Mouse (Mus musculus) CD4-positive, CD25-positive, alpha-beta regulatory T cell, adult 2 months (primary cell): ENCODE data around the gene Sde2.
"Not testable (repeated sequence)": the region's sequence is repeated elsewhere in the genome, so short reads cannot be mapped to it uniquely, and the experiment has no call there.

Experiments used
- DNase-seq: peaks from one replicate; pipeline ENCODE4 v3.0.0-alpha.2; 2012; ENCODE audit warnings: low read depth, low spot score

The Sde2 gene

DNA sequence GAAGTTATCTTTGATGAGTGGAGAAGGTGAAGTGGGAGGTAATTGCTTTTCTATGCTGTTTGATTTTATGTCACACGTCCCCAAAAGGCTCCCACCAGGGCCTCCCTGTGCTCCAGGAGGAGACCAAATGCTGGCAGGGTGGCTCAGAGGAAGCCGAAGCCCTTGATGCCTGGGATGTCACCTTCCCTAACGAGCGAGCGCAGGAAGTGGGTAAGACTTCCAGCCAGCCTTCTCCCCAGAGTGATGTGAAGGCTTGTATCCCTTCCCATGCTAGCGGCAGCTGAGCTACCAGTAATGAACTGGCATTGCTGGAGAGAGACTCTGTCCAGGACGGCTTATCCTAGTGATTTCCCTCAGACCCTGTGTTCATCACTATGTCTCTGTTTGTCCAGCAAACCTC lies 32.8 kb downstream of the Sde2 start:
- DNase-seq = no peak

DNA sequence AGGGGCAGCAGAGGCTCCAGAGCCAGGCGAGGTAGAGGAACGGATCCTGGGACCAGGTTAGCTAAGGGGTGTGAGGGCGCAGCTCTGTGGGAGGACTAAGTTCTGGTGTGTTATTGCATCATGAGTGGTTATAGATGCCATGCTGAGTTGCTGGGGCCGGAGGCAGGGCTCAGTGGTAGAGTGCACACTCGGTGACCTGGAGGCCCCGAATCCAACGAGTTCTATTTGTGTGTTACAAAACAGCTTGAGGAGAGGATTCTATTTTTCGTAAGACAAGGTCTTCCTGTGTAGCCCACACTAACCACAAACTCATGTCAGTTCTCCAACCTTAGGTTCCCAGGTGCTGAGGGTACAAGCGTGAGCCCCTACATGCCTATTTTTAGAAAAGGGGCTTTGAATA lies 33.6 kb downstream of the Sde2 start:
- no peak for DNase-seq

DNA sequence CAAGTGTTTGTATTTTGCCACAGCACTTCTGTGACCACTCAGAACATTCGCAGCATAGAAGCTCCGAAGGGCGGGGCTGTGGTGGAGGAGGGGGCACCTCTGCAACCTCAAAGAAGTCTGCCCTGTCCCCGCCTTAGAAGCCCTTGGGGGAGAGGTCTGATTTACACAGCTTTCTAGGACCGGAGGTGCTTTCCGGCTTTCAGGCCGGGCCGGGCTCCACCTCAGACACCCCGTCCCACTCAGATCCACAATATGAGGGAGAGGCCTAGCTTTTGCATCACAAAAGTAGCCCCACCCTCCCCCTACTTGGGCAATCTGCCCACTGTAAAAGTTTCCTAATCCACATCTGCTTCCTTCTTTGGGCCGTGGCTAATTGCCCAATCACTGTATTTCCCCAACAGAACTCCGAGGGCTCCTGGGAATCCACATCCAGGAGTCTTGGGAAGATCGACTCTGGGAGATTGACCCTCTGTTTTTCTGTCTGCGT lies 37.7 kb downstream of the Sde2 start:
- no peak for DNase-seq

DNA sequence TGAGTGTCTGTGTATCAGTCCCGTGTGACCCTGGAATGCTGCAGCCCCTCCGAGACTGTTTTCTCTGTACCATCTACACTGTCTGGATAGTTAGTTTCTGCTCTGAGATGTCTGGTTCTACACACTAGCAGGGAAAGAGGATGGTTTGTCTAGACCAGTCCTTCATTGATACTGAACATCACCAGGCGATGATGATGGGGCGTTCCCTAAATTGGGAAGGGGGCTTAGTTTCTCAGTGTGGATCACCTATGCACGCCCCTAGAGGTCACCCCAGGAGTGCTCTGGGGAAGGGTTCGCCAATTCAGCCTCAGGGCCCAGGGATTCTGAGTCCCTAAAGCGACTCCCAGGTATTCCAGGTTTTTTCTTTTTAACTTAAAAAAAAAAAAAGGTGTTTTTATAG lies 38.2 kb downstream of the Sde2 start:
- no peak for DNase-seq

DNA sequence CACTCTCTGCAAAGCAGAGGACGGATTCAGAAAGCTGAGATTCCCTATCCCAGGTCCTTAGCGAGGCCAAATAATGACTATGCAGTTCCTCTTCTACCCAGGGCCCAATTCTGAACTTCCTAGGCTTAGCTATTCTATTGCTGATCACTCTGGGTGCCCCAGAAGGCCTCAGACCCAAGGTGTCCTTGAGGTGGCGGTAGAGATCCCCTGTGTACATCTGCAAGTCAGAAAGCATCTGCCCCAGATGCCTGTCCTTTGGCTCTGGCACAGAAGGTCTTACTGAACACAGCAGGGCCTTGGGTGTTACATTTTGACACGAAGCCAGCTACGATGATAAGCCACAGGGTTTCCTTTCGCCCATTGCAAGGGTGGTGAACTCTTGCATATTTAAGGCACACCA lies 38.9 kb downstream of the Sde2 start:
- DNase-seq = peak; percentile 55

DNA sequence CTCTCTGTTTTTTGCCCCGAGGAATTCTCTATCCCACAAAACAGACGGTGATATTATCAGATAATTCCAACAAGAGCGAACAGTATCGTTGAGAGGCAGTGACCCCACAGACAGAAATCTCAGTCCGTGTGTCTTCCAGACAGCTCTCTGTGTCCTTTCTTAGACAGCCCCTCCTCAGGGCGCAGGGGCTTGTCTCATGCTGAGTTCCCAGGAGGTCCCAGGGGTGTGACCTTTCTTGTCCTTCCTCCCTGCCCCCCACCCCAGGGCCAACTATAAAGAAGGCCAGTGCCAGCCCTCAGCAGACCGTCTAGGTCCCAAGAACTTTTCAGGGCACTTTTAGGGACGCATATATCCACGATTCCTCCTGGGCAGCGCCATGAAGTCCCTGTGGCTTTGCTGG lies 41.9 kb downstream of the Sde2 start, which contains the start of gene Lefty2:
Gene Lefty2, plus strand, starts transcription at position 301 of the 400 bp plus-strand sequence.
- DNase-seq = no peak

DNA sequence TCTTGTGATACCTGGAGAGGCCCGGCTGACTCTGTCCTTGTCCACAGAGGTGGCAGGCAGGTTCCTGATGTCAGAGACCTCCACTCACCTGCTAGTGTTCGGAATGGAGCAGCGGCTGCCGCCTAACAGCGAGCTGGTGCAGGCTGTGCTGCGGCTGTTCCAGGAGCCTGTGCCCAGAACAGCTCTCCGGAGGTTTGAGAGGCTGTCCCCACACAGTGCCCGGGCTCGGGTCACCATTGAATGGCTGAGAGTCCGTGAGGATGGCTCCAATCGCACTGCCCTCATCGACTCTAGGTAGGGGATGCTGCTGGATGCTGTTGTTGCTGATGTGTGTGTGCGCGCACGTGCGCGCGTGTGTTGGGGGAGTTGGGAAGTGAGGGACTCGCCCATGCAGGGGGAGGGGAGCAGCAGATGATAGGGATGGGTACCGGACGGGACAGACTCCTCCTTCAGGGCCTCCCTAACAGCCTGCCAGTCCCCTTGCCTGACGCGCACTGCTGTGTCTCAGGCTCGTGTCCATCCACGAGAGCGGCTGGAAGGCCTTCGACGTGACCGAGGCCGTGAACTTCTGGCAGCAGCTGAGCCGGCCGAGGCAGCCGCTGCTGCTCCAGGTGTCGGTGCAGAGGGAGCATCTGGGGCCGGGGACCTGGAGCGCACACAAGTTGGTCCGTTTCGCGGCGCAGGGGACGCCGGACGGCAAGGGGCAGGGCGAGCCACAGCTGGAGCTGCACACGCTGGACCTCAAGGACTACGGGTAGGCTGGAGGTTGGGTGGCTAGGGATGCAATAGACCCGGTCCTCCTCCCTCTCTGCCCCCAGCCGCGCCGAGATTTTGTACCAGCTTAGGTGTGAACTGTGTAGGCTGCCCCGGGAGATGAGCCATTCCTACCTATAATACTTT lies 43.4 kb downstream of the Sde2 start:
- not testable (repeated sequence) for DNase-seq

DNA sequence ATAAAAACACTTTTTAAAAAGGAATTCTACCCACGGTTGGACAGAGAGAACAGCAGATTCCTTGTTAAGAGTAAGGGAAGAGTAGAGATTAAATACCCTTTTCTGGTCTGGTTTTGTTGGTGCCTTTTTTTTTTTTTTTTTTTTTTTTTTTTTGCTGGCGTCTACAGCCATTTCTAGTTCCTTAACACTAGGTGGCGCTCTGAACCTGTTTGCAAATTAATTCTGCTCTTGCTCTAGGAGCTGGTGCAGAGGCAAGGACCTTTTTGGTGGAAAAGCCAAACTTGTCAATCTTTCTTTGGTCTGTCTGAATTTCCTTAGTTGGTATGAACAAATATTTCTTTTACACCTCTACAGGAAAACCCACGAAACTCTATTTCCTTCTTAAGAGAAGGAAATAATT lies 50.2 kb downstream of the Sde2 start:
- DNase-seq = peak; percentile 81

DNA sequence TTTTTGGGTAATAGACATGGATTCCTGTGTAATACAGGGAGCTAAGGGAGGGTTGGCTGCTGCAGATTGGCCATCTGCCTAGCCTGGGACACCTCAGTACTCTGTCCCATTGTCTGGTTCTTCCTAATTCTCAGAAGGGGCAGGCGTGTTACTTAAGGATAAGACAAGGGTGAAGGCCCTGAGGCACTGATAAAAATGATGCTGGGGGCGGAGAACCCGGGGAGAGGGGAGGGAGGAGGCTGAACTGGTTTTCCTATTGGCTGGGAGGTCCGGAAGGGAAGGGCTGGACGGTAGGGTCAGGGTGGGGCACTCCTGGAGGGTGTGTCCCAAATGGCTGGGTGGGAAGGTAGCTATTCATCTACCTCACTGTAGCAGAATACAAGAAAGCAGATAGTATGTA lies 52.0 kb downstream of the Sde2 start:
- no peak for DNase-seq

DNA sequence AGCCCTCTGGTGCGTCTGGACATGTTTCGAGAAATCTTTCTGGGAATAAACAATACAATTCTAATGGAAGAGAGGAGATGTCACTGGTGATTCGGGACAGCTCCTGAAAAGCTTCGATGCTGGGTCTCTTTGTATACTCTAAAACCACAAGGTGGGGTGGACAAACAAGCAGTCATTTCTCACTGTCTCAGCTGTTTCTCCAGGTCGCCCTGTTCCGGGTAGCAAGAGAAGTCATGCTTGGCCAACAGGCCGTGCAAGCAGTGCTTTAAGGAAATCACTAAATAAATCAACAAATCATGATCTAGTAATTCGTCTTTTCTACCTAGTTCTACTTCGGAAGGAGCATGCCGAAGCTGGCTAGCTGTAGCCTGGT lies 52.7 kb downstream of the Sde2 start:
- DNase-seq = no peak

DNA sequence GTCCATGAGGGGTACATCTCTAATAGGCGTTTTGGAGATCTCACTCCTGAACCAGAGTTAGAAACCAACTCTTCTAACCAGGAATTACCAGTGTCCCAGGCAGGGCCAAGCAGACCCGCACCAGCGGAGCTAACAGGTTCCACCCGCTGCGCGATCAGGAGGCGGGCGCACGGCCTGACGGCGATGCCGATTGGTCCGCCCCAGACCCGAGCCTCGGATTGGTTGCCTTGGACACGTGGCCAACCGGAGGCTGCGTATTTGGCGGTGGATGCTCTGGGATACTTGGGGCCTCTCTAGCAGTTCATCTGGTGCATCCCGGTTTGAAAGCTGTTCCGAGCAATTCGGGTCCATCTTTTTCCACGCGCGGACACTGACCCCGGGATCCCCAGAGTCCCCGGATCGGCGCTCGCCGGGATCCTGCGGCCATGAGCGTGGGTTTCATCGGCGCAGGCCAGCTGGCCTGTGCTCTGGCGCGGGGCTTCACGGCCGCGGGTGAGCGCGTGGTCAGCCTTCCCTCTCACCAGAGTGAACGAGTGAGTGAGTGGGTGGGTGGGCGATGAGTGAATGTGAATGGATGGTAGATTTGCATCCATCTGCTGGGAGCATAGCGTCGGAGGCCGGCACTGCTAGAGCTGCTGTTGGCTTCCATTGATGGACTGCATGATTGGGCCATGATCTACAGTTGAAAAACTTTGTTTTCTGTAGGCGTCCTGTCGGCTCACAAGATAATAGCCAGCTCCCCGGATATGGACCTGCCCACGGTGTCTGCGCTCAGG lies 53.3 kb downstream of the Sde2 start, which contains the start of gene Pycr2:
Gene Pycr2, plus strand, starts transcription at position 255 of the 776 bp plus-strand sequence.
- DNase-seq = peak; percentile 97

DNA sequence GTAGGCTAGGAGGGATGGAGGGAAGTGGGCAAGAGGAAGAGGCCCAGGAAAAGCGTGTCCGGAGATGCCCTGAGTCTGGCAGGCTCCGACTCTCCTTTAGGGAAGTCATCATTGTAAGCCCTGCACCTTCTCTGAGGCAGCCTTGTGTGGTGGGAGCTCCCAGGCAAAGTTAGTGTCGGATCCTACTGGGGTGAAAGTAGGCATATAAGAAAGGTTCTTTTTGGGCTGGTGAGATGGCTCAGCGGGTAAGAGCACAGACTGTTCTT lies 53.8 kb downstream of the Sde2 start:
- no peak for DNase-seq

DNA sequence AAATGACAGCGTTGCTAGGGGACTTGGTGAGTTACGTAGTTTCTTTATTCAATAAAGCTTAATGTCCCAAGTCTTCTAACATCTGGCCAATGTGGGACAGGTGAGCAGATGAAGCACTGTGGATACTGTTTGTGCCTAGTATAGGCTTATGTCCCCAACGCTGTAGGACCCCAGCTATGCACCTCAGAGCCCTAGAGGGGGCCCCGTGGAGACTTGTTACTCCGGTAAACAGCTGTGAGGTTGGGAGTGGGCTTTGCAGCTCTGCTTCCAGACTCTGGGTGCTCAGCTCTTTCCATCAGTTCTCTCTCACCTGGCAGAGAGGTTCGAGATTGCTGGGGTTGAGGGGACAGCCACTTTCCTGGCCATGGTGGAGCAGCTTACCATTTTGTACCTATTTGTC lies 54.4 kb downstream of the Sde2 start:
- DNase-seq = no peak

DNA sequence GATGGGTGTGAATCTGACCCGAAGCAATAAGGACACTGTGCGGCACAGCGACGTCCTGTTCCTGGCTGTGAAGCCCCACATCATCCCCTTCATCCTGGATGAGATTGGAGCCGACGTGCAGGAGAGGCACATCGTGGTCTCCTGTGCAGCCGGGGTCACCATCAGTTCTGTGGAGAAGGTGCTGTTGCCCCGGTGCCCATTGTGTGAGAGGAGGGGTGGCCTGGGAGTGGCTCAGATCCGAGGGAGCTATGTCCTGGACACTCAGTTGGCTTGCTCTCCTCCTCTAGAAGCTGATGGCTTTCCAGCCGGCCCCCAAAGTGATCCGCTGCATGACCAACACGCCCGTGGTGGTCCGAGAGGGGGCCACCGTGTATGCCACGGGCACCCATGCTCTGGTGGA lies 54.9 kb downstream of the Sde2 start:
- DNase-seq = no peak

DNA sequence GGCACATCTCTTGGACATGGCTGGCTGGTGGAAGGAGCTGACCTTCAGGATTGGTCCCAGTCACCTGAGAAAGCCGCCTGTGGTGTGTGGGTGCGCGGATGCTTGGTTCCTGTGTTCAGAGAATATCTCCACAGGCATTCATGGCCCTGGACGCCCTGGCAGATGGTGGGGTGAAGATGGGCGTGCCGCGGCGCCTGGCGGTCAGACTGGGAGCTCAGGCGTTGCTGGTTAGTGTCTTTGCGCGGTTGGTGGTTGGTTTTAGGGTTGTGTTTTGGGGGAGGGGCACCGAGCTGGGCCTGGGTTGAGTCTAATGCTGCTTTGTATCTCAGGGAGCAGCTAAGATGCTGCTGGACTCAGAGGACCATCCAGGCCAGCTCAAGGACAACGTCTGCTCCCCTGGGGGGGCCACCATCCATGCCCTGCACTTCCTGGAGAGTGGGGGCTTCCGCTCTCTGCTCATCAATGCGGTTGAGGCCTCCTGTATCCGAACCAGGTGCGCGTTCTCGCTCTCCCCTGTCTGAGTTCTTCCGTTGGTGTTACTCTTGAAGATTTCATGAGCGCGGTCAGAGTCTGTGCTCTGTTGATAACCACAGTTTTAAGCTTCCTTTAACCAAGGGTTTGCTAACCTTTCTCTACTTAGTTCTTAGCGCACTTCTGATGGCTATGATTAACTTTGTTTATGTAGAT lies 55.7 kb downstream of the Sde2 start:
- DNase-seq = peak; percentile 47

DNA sequence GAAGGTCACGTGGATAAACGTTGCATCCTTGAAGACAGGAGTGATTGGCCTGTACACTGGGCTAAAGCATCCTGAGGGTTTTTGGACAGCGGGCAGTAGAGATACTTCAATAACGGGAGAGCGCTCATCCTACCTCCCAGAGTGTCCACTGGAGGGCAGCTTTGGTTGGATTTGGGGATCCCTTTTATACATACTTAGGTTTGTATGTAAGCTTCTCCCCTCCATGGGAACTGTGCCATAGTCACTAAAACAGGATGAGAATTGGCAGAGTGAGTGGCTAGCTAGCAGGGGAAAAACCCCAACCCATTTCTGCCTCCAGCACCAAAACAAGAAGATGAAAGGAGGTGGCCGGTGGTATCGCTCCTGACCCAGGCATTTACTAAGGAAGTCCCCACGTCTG lies 60.2 kb downstream of the Sde2 start:
- DNase-seq = no peak

DNA sequence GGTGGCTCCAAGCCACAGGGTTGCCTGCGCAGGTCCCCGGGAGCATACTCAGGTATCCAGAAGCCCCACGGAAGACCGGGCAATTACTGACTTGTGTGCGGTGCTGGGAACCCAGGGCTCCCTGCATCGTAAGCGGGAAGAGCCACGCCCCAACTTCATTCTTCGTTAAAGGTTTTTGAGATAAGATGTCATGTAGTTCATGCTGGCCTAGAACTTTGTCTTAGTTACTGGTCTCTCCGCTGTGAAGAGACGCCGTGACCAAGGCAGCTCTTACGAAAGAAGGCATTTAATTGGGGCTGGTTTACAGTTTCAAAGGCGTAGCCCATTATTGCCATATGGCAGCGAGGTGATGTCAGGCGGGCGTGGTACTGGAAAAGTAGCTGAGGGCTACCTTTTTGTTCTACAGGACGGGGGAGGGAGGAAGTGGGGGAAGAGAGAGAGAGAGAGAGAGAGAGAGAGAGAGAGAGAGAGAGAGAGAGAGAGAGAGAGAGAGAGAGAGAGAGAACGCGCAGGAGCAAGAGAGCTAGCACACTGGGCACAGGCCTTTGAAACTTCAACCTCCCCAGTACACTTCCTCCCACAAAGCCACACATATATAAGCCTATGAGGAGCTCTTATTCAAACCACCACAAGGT lies 60.8 kb downstream of the Sde2 start:
- DNase-seq = peak; percentile 76

DNA sequence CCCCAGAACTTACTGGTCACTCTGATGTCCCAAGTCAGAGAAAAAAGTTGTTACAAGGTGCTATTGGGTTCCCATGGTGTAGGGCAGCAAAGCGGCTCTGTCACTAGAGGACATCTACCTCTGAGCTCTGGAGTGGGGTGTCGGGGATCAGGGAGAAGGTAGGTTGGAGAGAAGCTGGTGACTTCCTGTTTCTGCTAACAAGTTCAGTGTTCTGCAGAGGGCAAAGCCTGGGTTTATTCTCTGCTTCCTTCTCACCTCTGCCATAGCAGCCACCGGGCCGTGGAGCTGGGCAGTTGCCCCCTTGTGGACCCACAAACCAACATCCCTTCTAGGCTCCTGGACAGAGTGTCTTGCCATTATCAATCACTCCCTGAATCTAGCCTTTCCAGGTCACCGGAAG lies 61.9 kb downstream of the Sde2 start:
- DNase-seq = peak; percentile 28

DNA sequence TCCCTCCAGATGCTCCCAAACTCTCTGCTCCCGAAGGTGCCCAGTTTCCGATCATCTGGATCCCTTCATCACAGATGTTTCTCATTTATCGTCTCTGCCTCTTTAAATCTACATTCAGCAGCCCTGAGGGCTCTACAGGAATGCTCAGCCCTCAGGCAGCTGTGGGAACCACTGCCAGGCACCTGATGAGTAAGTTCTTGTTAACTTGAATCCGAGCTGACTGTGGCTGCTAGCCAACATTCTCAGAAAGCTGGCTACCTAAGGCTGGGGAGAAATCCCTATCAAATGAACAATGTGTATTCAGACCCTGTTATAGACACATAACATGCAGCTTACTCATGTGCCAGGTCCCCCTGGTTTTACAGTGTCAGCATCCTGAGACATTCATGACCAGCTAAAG lies 62.9 kb downstream of the Sde2 start:
- DNase-seq = no peak

DNA sequence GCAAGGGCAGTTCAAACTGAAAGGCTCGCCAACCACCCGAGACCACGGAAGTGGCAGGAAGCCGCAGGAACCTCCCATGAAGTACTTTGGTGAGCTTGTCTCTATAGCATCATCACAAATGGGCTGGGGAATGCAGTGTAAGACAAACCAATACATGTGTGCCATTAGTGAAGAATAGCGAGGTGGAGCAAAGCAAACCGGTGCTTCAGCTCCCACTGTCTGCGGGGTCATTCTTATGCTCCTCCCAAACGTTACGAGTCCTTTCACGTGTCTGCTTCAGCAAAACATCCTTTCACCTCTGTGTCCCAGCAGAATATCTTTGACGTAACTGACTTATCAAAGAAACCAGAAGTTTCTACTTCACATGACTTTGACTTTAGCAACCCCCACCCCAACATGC lies 65.5 kb downstream of the Sde2 start:
- DNase-seq = peak; percentile 70

DNA sequence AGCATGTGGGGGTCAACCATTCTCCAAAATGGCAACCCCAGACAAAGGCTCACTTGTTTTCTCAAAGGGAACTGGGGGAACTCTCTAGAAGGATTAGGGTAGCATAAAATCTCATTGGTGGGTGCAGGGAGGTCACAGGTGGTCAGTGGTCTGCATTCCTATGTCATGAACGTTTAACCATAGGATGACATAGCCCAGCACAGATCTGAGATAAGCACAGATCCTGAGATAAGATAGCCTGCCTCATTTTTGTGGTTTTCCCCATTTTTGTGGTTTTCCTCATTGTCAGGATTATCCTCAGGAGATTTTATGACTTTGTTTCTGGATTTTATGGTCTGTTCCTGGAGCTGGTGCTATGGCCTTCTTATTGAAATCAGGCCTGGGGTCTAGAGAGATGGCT lies 66.1 kb downstream of the Sde2 start:
- DNase-seq = no peak
